Mouse (Mus musculus) heart, embryonic 15.5 days (tissue): ENCODE data around the gene Ccdc134. TPM values are rescaled to one million over a fixed set of nuclear protein-coding genes. Genes with fewer than 3 reads are reported as not detected.

Source experiments
- ATAC-seq: fragments of 200-750 bp; cut with Nextera tagmentation; replicated peaks from 2 replicates; pipeline ENCODE4 v1.8.0; 2017; ENCODE audit warnings: low read depth, moderate TSS enrichment; ENCODE audit not compliant: insufficient number of reproducible peaks, insufficient read depth, low FRiP score
- H3K27ac ChIP-seq: fragments of 300-500 bp; sonication (generic); 2 replicates; pipeline ENCODE4 v1.5.1; 2015; ENCODE audit warnings: mild to moderate bottlenecking, inconsistent platforms
- H3K27me3 ChIP-seq: fragments of 300-500 bp; sonication (generic); 2 replicates; pipeline ENCODE4 v1.6.1; 2015; ENCODE audit warnings: inconsistent platforms
- H3K36me3 ChIP-seq: fragments of 300-500 bp; sonication (generic); 2 replicates; pipeline ENCODE4 v1.6.1; 2015; ENCODE audit warnings: mild to moderate bottlenecking, inconsistent platforms
- H3K4me1 ChIP-seq: fragments of 300-500 bp; sonication (generic); replicated peaks from 2 replicates; pipeline ENCODE4 v1.6.1; 2015; ENCODE audit warnings: inconsistent platforms
- H3K4me2 ChIP-seq: fragments of 300-500 bp; sonication (generic); 2 replicates; pipeline ENCODE4 v1.6.1; 2015; ENCODE audit warnings: inconsistent platforms, mild to moderate bottlenecking, moderate library complexity
- H3K4me3 ChIP-seq: fragments of 300-500 bp; sonication (generic); 2 replicates; pipeline ENCODE4 v1.5.1; 2015; ENCODE audit warnings: mild to moderate bottlenecking, inconsistent platforms
- H3K9ac ChIP-seq: fragments of 300-500 bp; sonication (generic); 2 replicates; pipeline ENCODE4 v1.6.1; 2015; ENCODE audit warnings: mild to moderate bottlenecking, inconsistent platforms
- H3K9me3 ChIP-seq: fragments of 300-500 bp; sonication (generic); replicated peaks from 2 replicates; pipeline ENCODE4 v1.6.1; 2016; ENCODE audit warnings: inconsistent platforms
- WGBS: fragments of 180-500 bp; shearing (Covaris S2); methylation state at CpG from one replicate; pipeline ENCODE4 v1.1.7; 2015; ENCODE audit warnings: mixed read lengths; 5-methylcytosine and 5-hydroxymethylcytosine counted together
- polyA plus RNA-seq: library from polyadenylated mRNA; unstranded; fragments of >200 nt; fragmentation: Nextera tagmentation; extraction: Ambion mirVana; gene quantifications from 2 replicates; pipeline ENCODE4 v1.2.1, GENCODE M21; 2015

The Ccdc134 gene
- polyA plus RNA-seq, 1 experiment from 2014 or later: 7.4 TPM

GRCm38 (mm10) chr15:82130599-82130998 lies 2.9 kb downstream of the Ccdc134 start:
- peaks cover 14% of the 10 kb centered on the region for H3K4me1 ChIP-seq
- no peaks in the 10 kb centered on the region for H3K36me3 ChIP-seq
- no peaks in the 10 kb centered on the region for H3K9me3 ChIP-seq
- no peak overlapping the region for H3K4me3 ChIP-seq
- 66% methylated on average over 7 of the region's 7 CpGs for WGBS
- H3K27me3 ChIP-seq: no peaks in the 10 kb centered on the region
- no peak overlapping the region for H3K4me2 ChIP-seq
- H3K9ac ChIP-seq: no peak overlapping the region
- ATAC-seq: no peak
- no peak overlapping the region for H3K27ac ChIP-seq

GRCm38 (mm10) chr15:82135372-82135771 lies 7.7 kb downstream of the Ccdc134 start:
- H3K4me3 ChIP-seq: no peak overlapping the region
- no peaks in the 10 kb centered on the region for H3K27me3 ChIP-seq
- no peaks in the 10 kb centered on the region for H3K9me3 ChIP-seq
- WGBS: 64% methylated on average over 4 of the region's 4 CpGs
- no peak overlapping the region for H3K9ac ChIP-seq
- no peak overlapping the region for H3K27ac ChIP-seq
- no peak for ATAC-seq
- H3K36me3 ChIP-seq: no peaks in the 10 kb centered on the region
- H3K4me2 ChIP-seq: no peak overlapping the region
- peaks cover 9% of the 10 kb centered on the region for H3K4me1 ChIP-seq

GRCm38 (mm10) chr15:82138565-82138964 lies 10.8 kb downstream of the Ccdc134 start:
- H3K4me1 ChIP-seq: peaks cover 21% of the 10 kb centered on the region
- ATAC-seq: no peak
- H3K27me3 ChIP-seq: no peaks in the 10 kb centered on the region
- WGBS: 46% methylated on average over 4 of the region's 4 CpGs
- no peak overlapping the region for H3K4me3 ChIP-seq
- H3K9ac ChIP-seq: no peak overlapping the region
- no peak overlapping the region for H3K27ac ChIP-seq
- H3K4me2 ChIP-seq: no peak overlapping the region
- no peaks in the 10 kb centered on the region for H3K9me3 ChIP-seq
- H3K36me3 ChIP-seq: no peaks in the 10 kb centered on the region

GRCm38 (mm10) chr15:82139196-82139595 lies 11.5 kb downstream of the Ccdc134 start:
- H3K9me3 ChIP-seq: no peaks in the 10 kb centered on the region
- peaks cover 25% of the 10 kb centered on the region for H3K4me1 ChIP-seq
- no peak for ATAC-seq
- no peak overlapping the region for H3K4me3 ChIP-seq
- H3K36me3 ChIP-seq: no peaks in the 10 kb centered on the region
- no peak overlapping the region for H3K4me2 ChIP-seq
- no peak overlapping the region for H3K27ac ChIP-seq
- H3K27me3 ChIP-seq: no peaks in the 10 kb centered on the region
- WGBS: 88% methylated on average over 8 of the region's 8 CpGs
- no peak overlapping the region for H3K9ac ChIP-seq

- Histone ChIP-seq H3K27me3 (no peaks in the 10 kb centered on the region), H3K4me1 (peaks cover 28% of the 10 kb centered on the region), H3K9me3 (no peaks in the 10 kb centered on the region), H3K4me3 (no peak overlapping the region), H3K9ac (no peak overlapping the region; the same call in 1 of the 2 replicates), H3K4me2 (no peak overlapping the region), H3K27ac (0 out of 2 replicates have a peak overlapping the region, but pooled peaks have one; percentile 25), H3K36me3 (no peaks in the 10 kb centered on the region)
- WGBS: 55% methylated on average over 3 of the region's 3 CpGs
- ATAC-seq: no peak
These were observed 12.6 kb downstream of the Ccdc134 start for GRCm38 (mm10) chr15:82140355-82140754.

GRCm38 (mm10) chr15:82144157-82144556 lies 16.4 kb downstream of the Ccdc134 start:
- H3K36me3 ChIP-seq: no peaks in the 10 kb centered on the region
- no peaks in the 10 kb centered on the region for H3K9me3 ChIP-seq
- no peak overlapping the region for H3K4me3 ChIP-seq
- WGBS: 76% methylated on average over 5 of the region's 5 CpGs
- no peaks in the 10 kb centered on the region for H3K27me3 ChIP-seq
- H3K4me2 ChIP-seq: no peak overlapping the region
- no peak overlapping the region for H3K9ac ChIP-seq
- H3K4me1 ChIP-seq: peaks cover 46% of the 10 kb centered on the region
- ATAC-seq: no peak
- H3K27ac ChIP-seq: no peak overlapping the region

GRCm38 (mm10) chr15:82145408-82145807 lies 17.7 kb downstream of the Ccdc134 start:
- 20% methylated on average over 2 of the region's 2 CpGs for WGBS
- Histone ChIP-seq H3K36me3 (no peaks in the 10 kb centered on the region), H3K9me3 (no peaks in the 10 kb centered on the region), H3K4me1 (peaks cover 45% of the 10 kb centered on the region), H3K4me2 (no peak overlapping the region), H3K27ac (peak overlapping the region; percentile 90), H3K9ac (no peak overlapping the region), H3K4me3 (no peak overlapping the region), H3K27me3 (no peaks in the 10 kb centered on the region)
- ATAC-seq: no peak

- H3K4me2 ChIP-seq: peak overlapping the region; percentile 76
- H3K9me3 ChIP-seq: no peaks in the 10 kb centered on the region
- no peak for ATAC-seq
- no peaks in the 10 kb centered on the region for H3K27me3 ChIP-seq
- peaks cover 38% of the 10 kb centered on the region for H3K4me1 ChIP-seq
- peak overlapping the region; percentile 82 for H3K4me3 ChIP-seq
- H3K9ac ChIP-seq: no peak overlapping the region
- H3K36me3 ChIP-seq: no peaks in the 10 kb centered on the region
- peak overlapping the region; percentile 90 for H3K27ac ChIP-seq
- 17% methylated on average over 11 of the region's 11 CpGs for WGBS
These were observed 18.4 kb downstream of the Ccdc134 start for GRCm38 (mm10) chr15:82145851-82146769.

- H3K27ac ChIP-seq: peak within 1 kb of the TSS; percentile 90
- H3K9me3 ChIP-seq: no peaks in the 10 kb centered on the region
- H3K4me2 ChIP-seq: peak within 1 kb of the TSS; percentile 76
- peak within 1 kb of the TSS; percentile 82 for H3K4me3 ChIP-seq
- 0% methylated on average over 70 of the region's 79 CpGs for WGBS
- H3K9ac ChIP-seq: peak within 1 kb of the TSS; percentile 86
- peak; percentile 97 for ATAC-seq
- H3K36me3 ChIP-seq: no peaks in the 10 kb centered on the region
- H3K4me1 ChIP-seq: peaks cover 33% of the 10 kb centered on the region
- H3K27me3 ChIP-seq: no peaks in the 10 kb centered on the region
These were observed 19.3 kb downstream of the Ccdc134 start, which contains the start of gene Srebf2 for GRCm38 (mm10) chr15:82146770-82147610. Srebf2 (plus strand) TSS chr15:82147181.

- under 1% methylated on average over 39 of the region's 50 CpGs for WGBS
- ATAC-seq: peak; percentile 12
- peaks cover 36% of the 10 kb centered on the region for H3K4me1 ChIP-seq
These were observed 19.9 kb downstream of the Ccdc134 start for GRCm38 (mm10) chr15:82147611-82148111.

GRCm38 (mm10) chr15:82148510-82148911 lies 20.8 kb downstream of the Ccdc134 start:
- H3K4me1 ChIP-seq: peaks cover 36% of the 10 kb centered on the region
- no peaks in the 10 kb centered on the region for H3K36me3 ChIP-seq
- 22% methylated on average over 9 of the region's 9 CpGs for WGBS
- no peak overlapping the region; the same call in 1 of the 2 replicates for H3K27ac ChIP-seq
- no peaks in the 10 kb centered on the region for H3K27me3 ChIP-seq
- peak overlapping the region; percentile 86; the same call in 1 of the 2 replicates for H3K9ac ChIP-seq
- H3K4me2 ChIP-seq: peak overlapping the region; percentile 76
- no peak for ATAC-seq
- H3K4me3 ChIP-seq: peak overlapping the region; percentile 82
- no peaks in the 10 kb centered on the region for H3K9me3 ChIP-seq

More at GRCm38 (mm10) chr15:82147611-82148111, 19.9 kb downstream of the Ccdc134 start:
- H3K4me2 ChIP-seq: peak overlapping the region; percentile 76
- H3K9me3 ChIP-seq: no peaks in the 10 kb centered on the region
- no peaks in the 10 kb centered on the region for H3K36me3 ChIP-seq
- H3K9ac ChIP-seq: peak overlapping the region; percentile 86
- no peaks in the 10 kb centered on the region for H3K27me3 ChIP-seq
- peak overlapping the region; percentile 82 for H3K4me3 ChIP-seq
- peak overlapping the region; percentile 90 for H3K27ac ChIP-seq
